Mouse (Mus musculus): ENCODE results near the gene Spats2. TPM values are rescaled to one million over a fixed set of nuclear protein-coding genes. Genes with fewer than 3 reads are reported as not detected.
"Not testable (repeated sequence)": the region's sequence is repeated elsewhere in the genome, so short reads cannot be mapped to it uniquely, and the experiment has no call there.

Spats2 gene
- polyA plus RNA-seq, 1 experiment from 2014 or later = 51.0 TPM

- Histone ChIP-seq H3K9ac (no peak overlapping the region), H3K4me3 (no peak overlapping the region), H3K36me3 (no peaks in the 10 kb centered on the region), H3K27me3 (peaks cover 37% of the 10 kb centered on the region), H3K27ac (no peak overlapping the region), H3K4me2 (no peak overlapping the region), H3K9me3 (no peaks in the 10 kb centered on the region), H3K4me1 (peaks cover 7% of the 10 kb centered on the region; the same call in 1 of the 2 replicates)
- 62% methylated on average over 12 of the region's 12 CpGs for WGBS
- no peak for ATAC-seq (ENCODE audit: insufficient number of reproducible peaks, insufficient read depth, low FRiP score, low TSS enrichment, low read depth)
These were observed 108.8 kb downstream of the Spats2 start for GRCm38 (mm10) chr15:99234326-99235010.

GRCm38 (mm10) chr15:99238006-99238405, 112.3 kb downstream of the Spats2 start:
- Histone ChIP-seq H3K27me3 (peaks cover 10% of the 10 kb centered on the region), H3K36me3 (peaks cover 21% of the 10 kb centered on the region), H3K4me1 (peaks cover 7% of the 10 kb centered on the region; the same call in 1 of the 2 replicates), H3K4me3 (no peak overlapping the region), H3K4me2 (peak overlapping the region; percentile 24), H3K9ac (peak overlapping the region; percentile 44; the same call in 1 of the 2 replicates), H3K27ac (0 out of 2 replicates have a peak overlapping the region, but pooled peaks have one; percentile 22), H3K9me3 (no peaks in the 10 kb centered on the region)
- ATAC-seq (ENCODE audit: insufficient number of reproducible peaks, insufficient read depth, low FRiP score, low TSS enrichment, low read depth) = no peak
- WGBS = 35% methylated on average over 11 of the region's 11 CpGs

- peaks cover 7% of the 10 kb centered on the region; the same call in 1 of the 2 replicates for H3K4me1 ChIP-seq
- no peaks in the 10 kb centered on the region for H3K27me3 ChIP-seq
- 46% methylated on average over 4 of the region's 4 CpGs for WGBS
- peaks cover 42% of the 10 kb centered on the region for H3K36me3 ChIP-seq
- no peak overlapping the region for H3K27ac ChIP-seq
- H3K9ac ChIP-seq = no peak overlapping the region
- H3K9me3 ChIP-seq = no peaks in the 10 kb centered on the region
- no peak overlapping the region for H3K4me3 ChIP-seq
- ATAC-seq (ENCODE audit: insufficient number of reproducible peaks, insufficient read depth, low FRiP score, low TSS enrichment, low read depth) = no peak
- H3K4me2 ChIP-seq = no peak overlapping the region
These were observed 114.4 kb downstream of the Spats2 start for GRCm38 (mm10) chr15:99240129-99240528.

- no peak overlapping the region for H3K27ac ChIP-seq
- ATAC-seq (ENCODE audit: insufficient number of reproducible peaks, insufficient read depth, low FRiP score, low TSS enrichment, low read depth) = no peak
- no peaks in the 10 kb centered on the region for H3K27me3 ChIP-seq
- no peaks in the 10 kb centered on the region for H3K9me3 ChIP-seq
- H3K36me3 ChIP-seq = peaks cover 52% of the 10 kb centered on the region
- H3K4me2 ChIP-seq = no peak overlapping the region
- 71% methylated on average over 4 of the region's 4 CpGs for WGBS
- no peak overlapping the region for H3K4me3 ChIP-seq
- no peak overlapping the region for H3K9ac ChIP-seq
- H3K4me1 ChIP-seq = peaks cover 7% of the 10 kb centered on the region; the same call in 1 of the 2 replicates
These were observed 115.5 kb downstream of the Spats2 start for GRCm38 (mm10) chr15:99241249-99241648.

GRCm38 (mm10) chr15:99242045-99242444, 116.3 kb downstream of the Spats2 start:
- WGBS = 89% methylated on average over 10 of the region's 10 CpGs
- H3K36me3 ChIP-seq = peaks cover 60% of the 10 kb centered on the region
- H3K27ac ChIP-seq = no peak overlapping the region
- H3K9me3 ChIP-seq = no peaks in the 10 kb centered on the region
- H3K4me3 ChIP-seq = no peak overlapping the region
- no peaks in the 10 kb centered on the region for H3K27me3 ChIP-seq
- no peak for ATAC-seq (ENCODE audit: insufficient number of reproducible peaks, insufficient read depth, low FRiP score, low TSS enrichment, low read depth)
- H3K4me2 ChIP-seq = no peak overlapping the region
- H3K9ac ChIP-seq = no peak overlapping the region
- H3K4me1 ChIP-seq = peaks cover 7% of the 10 kb centered on the region; the same call in 1 of the 2 replicates

GRCm38 (mm10) chr15:99246736-99247135, 121.0 kb downstream of the Spats2 start:
- 85% methylated on average over 6 of the region's 6 CpGs for WGBS
- not testable (repeated sequence) for H3K9me3 ChIP-seq; H3K9ac ChIP-seq; H3K27ac ChIP-seq; ATAC-seq (ENCODE audit: insufficient number of reproducible peaks, insufficient read depth, low FRiP score, low TSS enrichment, low read depth); H3K27me3 ChIP-seq; H3K4me2 ChIP-seq; H3K4me3 ChIP-seq
- H3K4me1 ChIP-seq = peaks cover 11% of the 10 kb centered on the region; the same call in 1 of the 2 replicates
- H3K36me3 ChIP-seq = peaks cover 80% of the 10 kb centered on the region

- ATAC-seq (ENCODE audit: insufficient number of reproducible peaks, insufficient read depth, low FRiP score, low TSS enrichment, low read depth) = no peak
- WGBS = 79% methylated on average over 9 of the region's 9 CpGs
- no peak overlapping the region for H3K9ac ChIP-seq
- no peak overlapping the region for H3K4me2 ChIP-seq
- peaks cover 15% of the 10 kb centered on the region for H3K4me1 ChIP-seq
- no peaks in the 10 kb centered on the region for H3K27me3 ChIP-seq
- peaks cover 60% of the 10 kb centered on the region for H3K36me3 ChIP-seq
- H3K9me3 ChIP-seq = no peaks in the 10 kb centered on the region
- no peak overlapping the region for H3K4me3 ChIP-seq
- H3K27ac ChIP-seq = no peak overlapping the region
These were observed 123.3 kb downstream of the Spats2 start for GRCm38 (mm10) chr15:99248972-99249371.

- Histone ChIP-seq H3K9me3 (no peaks in the 10 kb centered on the region), H3K4me2 (no peak overlapping the region), H3K36me3 (peaks cover 50% of the 10 kb centered on the region), H3K27ac (no peak overlapping the region), H3K4me1 (peaks cover 15% of the 10 kb centered on the region), H3K9ac (0 out of 2 replicates have a peak overlapping the region, but pooled peaks have one; percentile 21), H3K27me3 (no peaks in the 10 kb centered on the region), H3K4me3 (no peak overlapping the region)
- 91% methylated on average over 11 of the region's 11 CpGs for WGBS
- no peak for ATAC-seq (ENCODE audit: insufficient number of reproducible peaks, insufficient read depth, low FRiP score, low TSS enrichment, low read depth)
These were observed 124.2 kb downstream of the Spats2 start for GRCm38 (mm10) chr15:99249938-99250337.

GRCm38 (mm10) chr15:99251111-99251510, 125.4 kb downstream of the Spats2 start:
- not testable (repeated sequence) for ATAC-seq (ENCODE audit: insufficient number of reproducible peaks, insufficient read depth, low FRiP score, low TSS enrichment, low read depth)
- Histone ChIP-seq H3K4me2 (peak overlapping the region; percentile 69), H3K27ac (peak overlapping the region; percentile 97; the same call in 1 of the 2 replicates)

GRCm38 (mm10) chr15:99251626-99252380, 126.1 kb downstream of the Spats2 start, which contains the start of gene Mcrs1:
Mcrs1 (minus strand) TSS chr15:99251961.
- under 1% methylated on average over 52 of the region's 52 CpGs for WGBS
- Histone ChIP-seq H3K27ac (peak within 1 kb of the TSS; percentile 97), H3K36me3 (peaks cover 33% of the 10 kb centered on the region), H3K4me3 (peak within 1 kb of the TSS; percentile 57), H3K27me3 (no peaks in the 10 kb centered on the region), H3K4me1 (peaks cover 15% of the 10 kb centered on the region), H3K4me2 (peak within 1 kb of the TSS; percentile 69), H3K9me3 (no peaks in the 10 kb centered on the region), H3K9ac (peak within 1 kb of the TSS; percentile 73)
- ATAC-seq (ENCODE audit: insufficient number of reproducible peaks, insufficient read depth, low FRiP score, low TSS enrichment, low read depth) = peak; percentile 90

More at GRCm38 (mm10) chr15:99251111-99251510, 125.4 kb downstream of the Spats2 start:
- H3K9me3 ChIP-seq, H3K27me3 ChIP-seq: not testable (repeated sequence)
- Histone ChIP-seq H3K36me3 (peaks cover 40% of the 10 kb centered on the region), H3K4me1 (peaks cover 15% of the 10 kb centered on the region), H3K4me3 (peak overlapping the region; percentile 57), H3K9ac (peak overlapping the region; percentile 73)
- under 1% methylated on average over 14 of the region's 15 CpGs for WGBS

GRCm38 (mm10) chr15:99252381-99253174, 126.9 kb downstream of the Spats2 start:
- no peaks in the 10 kb centered on the region for H3K9me3 ChIP-seq
- 4% methylated on average over 22 of the region's 22 CpGs for WGBS
- peaks cover 15% of the 10 kb centered on the region for H3K4me1 ChIP-seq
- peak overlapping the region; percentile 69 for H3K4me2 ChIP-seq
- H3K27me3 ChIP-seq = no peaks in the 10 kb centered on the region
- peak; percentile 54 for ATAC-seq (ENCODE audit: insufficient number of reproducible peaks, insufficient read depth, low FRiP score, low TSS enrichment, low read depth)
- H3K36me3 ChIP-seq = peaks cover 25% of the 10 kb centered on the region
- peak overlapping the region; percentile 97 for H3K27ac ChIP-seq
- H3K4me3 ChIP-seq = peak overlapping the region; percentile 57
- peak overlapping the region; percentile 73 for H3K9ac ChIP-seq

All from embryonic facial prominence, embryonic 13.5 days (tissue).